Mouse (Mus musculus): Measurements from ENCODE around the gene Neurod2.

Neurod2 gene

DNA sequence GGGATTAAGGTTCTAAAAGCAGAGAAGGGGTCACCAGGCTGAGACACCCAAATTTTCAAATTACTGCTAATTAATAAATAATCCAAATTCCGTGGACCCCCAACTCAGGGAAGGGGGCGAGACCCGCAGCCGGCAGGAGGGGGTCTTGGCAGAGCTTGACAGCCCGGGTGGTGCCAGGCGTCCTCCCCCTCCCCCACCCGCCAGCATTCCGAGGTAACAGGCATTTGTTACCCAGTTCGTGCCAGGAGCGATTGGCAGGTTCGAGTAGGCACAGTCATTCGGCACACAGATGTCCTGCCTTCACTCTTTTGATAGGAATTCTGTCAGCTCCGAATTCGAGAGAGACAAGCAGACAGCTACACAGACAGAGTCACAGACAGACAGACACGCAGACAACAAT lies 10.3 kb downstream of the Neurod2 start:
- intact Hi-C loops (cut with DNase I): no loop called here

DNA sequence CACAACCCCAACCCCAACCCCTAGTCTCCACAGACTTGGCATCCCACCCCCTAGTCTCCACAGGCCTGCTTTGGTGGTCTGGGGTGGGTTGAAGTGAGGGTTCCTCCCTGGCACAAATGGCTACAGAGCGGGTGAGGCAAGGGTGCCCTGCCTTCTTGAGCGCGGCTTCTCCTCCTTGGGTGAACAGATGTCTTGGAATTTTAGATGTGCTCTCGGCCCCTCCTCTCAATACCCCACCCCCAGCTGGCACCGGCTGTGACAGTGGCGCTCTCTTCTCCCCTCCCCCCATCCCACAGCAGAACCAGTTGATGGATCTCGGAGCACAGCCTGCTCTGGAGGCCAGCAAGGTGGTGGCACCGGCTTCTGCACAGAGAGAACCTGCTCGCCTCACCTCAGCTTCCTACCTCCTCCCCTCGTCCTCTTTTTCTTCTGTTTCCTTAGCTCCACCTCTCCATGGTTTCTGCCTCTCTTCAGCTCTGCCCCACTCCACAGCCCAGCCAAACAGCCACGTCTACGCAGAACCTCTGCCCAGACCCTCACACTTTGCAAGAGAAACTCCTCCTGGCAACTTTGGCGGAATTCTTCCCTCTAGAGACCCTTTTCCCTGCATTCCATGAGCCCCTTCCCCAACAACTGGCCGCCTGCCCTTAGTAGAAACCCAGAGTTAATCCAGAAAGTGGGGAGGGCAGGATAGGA lies 10.9 kb downstream of the Neurod2 start:
- intact Hi-C loops (cut with DNase I): no loop called here

DNA sequence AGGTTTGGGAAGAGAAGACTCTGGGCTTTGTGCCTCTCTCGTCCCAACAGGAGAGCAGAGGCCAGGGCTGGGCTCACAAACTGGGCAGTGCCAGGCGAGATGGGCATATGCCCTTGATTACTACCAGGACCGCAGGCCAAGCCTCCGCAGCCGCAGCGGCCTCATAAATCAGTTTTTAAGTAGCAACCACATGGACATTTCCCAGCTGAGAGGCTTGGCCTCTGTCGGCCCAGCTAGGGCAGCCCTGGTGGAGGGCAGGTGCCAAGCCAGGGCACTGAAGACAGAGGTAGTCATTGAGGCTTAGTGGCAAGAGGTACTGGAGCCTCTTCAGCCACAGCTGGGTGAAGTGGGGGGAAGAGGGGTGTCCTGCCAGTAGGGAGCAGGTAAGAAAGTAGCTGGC lies 12.0 kb downstream of the Neurod2 start:
- intact Hi-C loops (cut with DNase I): no loop called here

DNA sequence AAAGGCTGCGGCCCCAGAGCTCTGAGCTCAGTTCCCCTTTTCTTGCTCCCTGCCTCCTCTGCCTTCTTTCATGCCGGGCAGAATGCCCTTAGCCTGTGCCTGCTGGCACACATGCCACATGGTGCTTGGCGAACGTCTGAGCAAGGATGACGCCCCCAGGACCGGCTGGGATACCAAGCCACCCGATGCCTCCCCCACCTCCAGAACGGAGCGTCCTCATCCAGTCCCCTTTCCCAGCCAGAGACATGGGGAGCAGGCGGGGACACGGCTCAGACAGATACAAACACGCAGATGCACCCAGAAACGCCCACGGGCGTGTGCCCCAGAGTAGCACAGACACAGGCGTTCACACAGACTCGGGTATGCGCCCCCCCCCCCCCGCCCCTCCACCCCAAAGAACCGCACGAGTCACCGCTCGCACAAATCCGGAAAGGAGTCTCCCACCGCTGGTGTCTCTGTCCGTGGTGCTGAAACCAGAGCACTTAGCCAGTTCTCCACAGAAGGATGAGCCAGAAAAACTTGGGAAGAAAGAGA lies 15.6 kb downstream of the Neurod2 start:
- intact Hi-C loops (cut with DNase I): no loop called here

GRCm38 (mm10) chr11:98298484-98299205 lies 30.8 kb downstream of the Neurod2 start:
- intact Hi-C loops (cut with DNase I): no loop called here

DNA sequence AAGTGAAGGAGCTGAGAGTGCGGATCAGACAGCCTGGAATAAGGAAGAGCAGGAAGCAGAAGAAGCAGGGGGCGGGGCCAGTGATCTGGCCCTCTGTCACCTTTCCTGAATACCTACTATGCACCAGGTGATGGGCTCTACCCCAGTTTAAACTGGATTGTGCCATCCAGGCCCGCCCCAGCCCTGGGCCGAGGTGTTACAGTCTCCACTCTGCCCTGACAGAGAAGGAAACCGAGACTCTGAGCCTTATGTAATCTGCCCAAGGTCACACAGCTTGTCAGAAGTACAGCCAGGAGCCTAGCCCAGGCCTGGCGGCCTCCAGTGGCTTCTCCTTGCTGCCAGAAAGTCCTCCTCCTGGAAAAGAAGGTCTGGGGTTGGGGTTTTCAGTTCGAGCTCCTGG lies 31.7 kb downstream of the Neurod2 start:
- intact Hi-C loops (cut with DNase I): no loop called here

GRCm38 (mm10) chr11:98296916-98297315 lies 32.5 kb downstream of the Neurod2 start:
- intact Hi-C loops (cut with DNase I): no loop called here

DNA sequence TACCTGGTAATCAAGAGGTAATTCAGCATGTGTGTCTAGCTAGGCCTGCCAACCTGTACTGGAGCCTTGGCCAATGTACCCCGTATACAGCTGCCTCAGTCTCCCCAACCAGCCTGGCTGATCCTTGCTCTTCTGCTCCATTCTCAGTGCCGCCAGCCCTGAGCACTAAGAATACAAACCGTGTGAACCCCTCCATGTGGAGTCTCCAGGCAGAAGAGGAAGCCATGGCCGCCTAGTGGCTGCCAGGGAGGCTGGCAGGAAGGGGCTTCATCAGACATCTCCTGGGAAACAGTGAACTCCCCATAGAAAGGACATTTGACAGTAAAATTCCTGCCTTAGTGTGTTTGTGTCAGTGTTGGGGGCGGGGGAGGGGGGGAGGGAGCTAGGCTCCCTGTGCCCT lies 33.2 kb downstream of the Neurod2 start:
- intact Hi-C loops (cut with DNase I): no loop called here

GRCm38 (mm10) chr11:98295013-98295585 lies 34.3 kb downstream of the Neurod2 start:
- intact Hi-C loops (cut with DNase I): no loop called here

- intact Hi-C loops (cut with DNase I): loop anchor here (5.0 kb wide), 1 partner anchor 43 kb away; no protein-coding TSS in a partner anchor
Observed at GRCm38 (mm10) chr11:98294188-98295012, 35.0 kb downstream of the Neurod2 start.

DNA sequence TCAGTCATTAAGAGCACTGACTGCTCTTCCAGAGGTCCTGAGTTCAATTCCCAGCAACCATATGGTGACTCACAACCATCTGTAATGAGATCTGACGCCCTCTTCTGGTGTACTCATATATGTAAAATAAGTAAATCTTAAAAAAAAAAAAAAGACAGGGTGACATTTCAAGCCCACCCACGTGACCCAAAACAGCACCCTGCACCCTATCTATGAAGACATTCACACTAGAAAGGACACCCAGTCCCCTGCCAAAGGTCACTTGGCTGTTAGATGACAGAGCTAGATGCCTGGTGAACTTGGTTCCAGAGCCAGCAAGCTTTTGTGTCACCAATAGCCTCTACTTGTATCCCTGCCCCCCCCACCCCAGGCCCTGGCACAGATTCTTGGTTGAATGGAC lies 36.4 kb downstream of the Neurod2 start:
- intact Hi-C loops (cut with DNase I): loop anchor here (5.0 kb wide), 1 partner anchor 44 kb away; no protein-coding TSS in a partner anchor

DNA sequence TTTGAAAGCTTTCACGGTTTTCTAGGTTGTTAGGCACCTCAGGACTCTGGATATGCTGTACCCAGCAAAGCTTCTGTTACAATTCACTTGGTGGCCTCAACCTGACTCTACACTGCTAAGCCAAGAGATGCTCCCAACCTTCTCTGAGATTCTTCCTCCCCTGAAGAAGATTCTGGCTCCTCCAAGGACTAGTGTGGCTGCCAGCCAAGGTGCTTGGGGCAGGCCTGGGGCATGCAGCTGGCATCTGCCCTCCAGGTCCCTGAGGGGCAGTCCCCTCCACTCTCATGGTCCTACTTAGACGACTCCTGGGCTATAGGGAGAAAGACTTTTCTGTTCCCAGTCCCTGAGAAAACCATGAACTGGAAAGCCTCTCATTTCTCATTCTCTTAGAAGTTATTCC lies 38.5 kb downstream of the Neurod2 start:
- intact Hi-C loops (cut with DNase I): loop anchor here (5.0 kb wide), 1 partner anchor 46 kb away; no protein-coding TSS in a partner anchor

DNA sequence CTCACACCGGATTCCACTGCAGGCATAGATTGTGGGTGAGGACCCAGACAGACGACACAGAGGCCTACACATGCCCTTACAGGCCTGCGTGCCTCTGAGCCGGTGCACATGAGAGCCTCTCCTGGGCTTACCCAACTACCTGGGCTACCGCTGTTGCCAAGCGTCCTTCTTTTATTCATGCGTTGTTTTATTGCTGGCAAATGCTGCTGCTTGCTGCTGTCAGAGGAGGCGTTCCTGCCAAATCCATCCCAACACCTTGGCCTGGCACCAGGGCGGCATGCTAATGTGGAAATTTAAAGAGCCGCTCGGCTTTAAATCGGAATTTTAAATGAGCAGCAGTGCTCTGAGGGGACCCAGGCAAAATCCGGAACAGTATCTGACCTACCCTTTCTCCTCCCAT lies 39.6 kb downstream of the Neurod2 start:
- intact Hi-C loops (cut with DNase I): loop anchor here (5.0 kb wide), 1 partner anchor 47 kb away; no protein-coding TSS in a partner anchor

GRCm38 (mm10) chr11:98287961-98288360 lies 41.5 kb downstream of the Neurod2 start:
- intact Hi-C loops (cut with DNase I): no loop called here

GRCm38 (mm10) chr11:98287531-98287930 lies 41.9 kb downstream of the Neurod2 start:
- intact Hi-C loops (cut with DNase I): no loop called here

DNA sequence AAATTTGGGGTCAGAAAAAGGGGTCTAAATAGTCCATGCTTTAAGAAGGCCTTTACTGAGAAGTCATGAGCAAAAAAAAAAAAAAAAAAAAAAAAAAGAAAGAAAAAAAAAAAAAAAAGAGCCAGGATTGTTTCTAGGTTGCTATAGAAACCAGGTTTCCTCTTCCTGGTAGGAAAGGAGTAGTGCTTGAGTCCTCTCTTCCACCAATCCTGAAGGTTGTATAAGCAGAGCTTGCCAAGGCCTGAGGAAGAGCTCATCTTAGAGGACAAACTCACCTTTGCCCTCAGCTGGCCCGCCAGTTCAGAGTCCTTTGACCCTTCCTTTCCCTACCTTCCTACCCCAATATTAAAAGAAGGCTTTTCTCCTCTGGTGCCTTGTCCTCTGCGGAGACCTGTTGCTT lies 44.1 kb downstream of the Neurod2 start:
- intact Hi-C loops (cut with DNase I): no loop called here

DNA sequence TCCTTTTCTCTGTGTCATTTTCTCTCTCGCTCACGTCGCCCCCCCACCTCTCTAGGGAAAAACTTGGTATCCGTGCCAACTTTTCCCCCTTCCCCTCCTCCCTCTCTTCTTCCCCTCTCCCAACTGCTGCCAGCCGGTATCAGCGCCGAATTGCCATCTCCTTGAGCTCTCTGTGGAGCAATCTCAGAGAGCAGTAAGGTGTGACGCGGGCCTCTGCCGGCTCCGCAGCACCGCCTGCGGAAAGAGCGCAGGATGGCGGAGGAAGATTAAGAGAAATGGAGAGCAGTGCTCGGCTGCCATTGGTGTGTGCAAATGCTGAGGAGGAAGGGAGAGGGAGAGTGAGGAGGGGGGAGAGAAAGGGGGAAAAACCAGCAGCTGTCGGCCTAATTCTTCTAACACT lies 45.2 kb downstream of the Neurod2 start:
- intact Hi-C loops (cut with DNase I): no loop called here

DNA sequence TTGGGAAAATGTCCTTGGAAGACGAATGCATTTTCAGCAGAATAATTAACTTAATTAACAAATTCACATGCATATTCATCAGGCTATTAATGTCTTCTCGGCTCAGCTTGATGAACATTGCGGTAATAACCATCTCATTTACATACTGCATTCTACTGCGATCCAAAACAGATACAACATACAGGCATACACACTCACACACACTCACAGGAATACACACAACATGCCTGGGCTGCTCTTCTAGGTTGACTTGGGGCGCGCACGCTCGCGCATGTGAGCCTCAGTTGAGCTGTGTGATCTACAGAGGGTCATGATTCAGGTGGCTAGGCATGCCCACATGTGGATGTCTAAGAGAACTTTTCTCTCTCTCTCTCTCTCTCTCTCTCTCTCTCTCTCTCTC lies 45.7 kb downstream of the Neurod2 start:
- intact Hi-C loops (cut with DNase I): no loop called here
